Mouse (Mus musculus) lung, adult 18-20 months (tissue): Measurements from ENCODE around the gene Mgat4a.
"Not testable (repeated sequence)": the region's sequence is repeated elsewhere in the genome, so short reads cannot be mapped to it uniquely, and the experiment has no call there.

Experiments used
- DNase-seq, 2 experiments: peaks; one replicate each; pipeline ENCODE4 v3.0.0; 2022; ENCODE audit warnings: mixed read lengths in 2 of 2

The Mgat4a gene

DNA sequence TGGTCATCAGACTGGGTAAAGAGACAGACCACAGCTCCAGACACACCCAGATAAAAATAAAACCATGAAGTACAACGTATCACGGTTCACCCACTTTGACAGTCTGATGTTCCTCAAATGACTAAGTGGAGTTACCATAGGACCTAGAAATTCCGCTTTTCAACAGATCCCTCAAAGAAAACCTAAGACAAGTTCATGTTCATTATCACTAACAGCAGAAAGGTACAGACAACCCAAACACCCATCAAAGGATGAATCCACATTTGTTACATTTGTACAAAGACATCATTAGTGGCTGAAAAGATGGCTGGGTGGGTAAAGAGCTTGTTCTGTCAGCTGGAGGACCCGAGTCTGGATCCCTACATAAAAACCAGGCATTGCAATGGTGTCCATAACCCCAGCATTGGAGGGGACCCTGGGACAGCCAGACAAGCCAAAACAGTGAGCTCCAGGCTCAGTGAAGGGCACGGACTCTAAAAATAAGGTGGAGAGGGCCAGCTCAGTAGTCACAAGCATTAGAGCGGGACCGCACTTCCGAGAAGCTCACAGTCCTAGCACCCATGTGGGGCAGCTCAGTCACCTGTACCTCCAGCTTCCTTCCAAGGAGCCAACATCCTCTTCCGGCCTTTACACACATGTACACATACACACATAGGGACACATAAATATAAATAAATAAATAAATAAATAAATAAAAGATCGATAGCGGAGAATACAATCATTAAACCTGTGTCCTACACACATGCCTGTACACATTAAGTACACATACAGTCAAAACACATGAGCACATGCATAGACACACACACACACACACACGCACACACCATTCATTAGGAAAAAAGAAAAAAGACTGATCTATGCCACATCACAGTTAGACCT lies 8.9 kb downstream of the Mgat4a start:
- no peak for DNase-seq

DNA sequence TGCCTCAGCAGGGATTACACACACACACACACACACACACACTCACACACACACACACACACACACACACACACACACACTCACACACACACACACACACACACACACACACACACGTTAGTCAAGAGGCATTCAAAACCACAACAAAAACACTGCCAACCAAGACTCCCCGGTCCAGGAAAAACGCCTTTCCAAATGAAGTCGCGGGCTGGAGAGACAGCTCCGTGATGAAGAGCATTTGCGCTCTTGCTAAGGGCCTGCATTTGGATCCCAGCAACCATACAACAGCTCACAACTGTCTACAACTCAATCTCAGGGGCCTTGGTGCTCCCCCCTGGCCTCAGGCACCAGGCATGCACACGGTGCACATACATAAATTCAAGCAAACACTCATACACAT lies 10.8 kb downstream of the Mgat4a start:
- DNase-seq: no peak

DNA sequence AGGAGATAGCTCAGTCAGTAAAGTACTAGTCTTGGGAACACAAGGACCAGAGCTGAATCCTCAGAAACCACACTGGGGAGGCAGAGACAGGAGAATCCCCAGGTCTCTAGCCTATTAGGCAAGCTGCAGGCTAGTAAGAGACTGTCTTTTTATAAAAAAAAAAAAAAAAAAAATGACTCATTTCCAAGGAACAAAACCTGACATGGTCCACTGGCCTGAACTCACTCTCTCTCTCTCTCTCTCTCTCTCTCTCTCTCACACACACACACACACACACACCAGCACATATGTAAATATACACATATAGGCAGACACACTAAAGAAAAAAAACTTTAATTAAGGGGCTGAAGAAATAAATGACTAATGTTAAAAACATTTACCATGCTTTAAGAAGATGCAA lies 14.6 kb downstream of the Mgat4a start:
- no peak for DNase-seq

DNA sequence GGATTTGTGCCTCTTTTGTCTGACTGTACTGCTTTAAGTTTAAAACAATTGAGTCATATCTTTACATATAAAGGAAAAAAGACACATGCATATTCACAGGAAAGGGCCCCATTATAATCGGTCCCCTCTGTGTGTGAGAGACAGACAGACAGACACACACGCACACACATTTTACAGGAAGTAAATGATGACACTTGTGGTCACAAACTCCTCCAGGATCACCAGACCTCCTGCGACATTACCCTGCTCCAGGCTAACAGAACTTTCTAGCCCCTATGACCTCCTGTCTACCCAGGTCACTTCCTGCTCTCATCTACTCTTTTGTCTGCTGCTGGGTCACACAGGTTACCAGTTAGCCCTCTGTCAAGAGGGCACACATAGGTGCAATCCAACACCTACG lies 16.1 kb downstream of the Mgat4a start:
- no peak for DNase-seq

DNA sequence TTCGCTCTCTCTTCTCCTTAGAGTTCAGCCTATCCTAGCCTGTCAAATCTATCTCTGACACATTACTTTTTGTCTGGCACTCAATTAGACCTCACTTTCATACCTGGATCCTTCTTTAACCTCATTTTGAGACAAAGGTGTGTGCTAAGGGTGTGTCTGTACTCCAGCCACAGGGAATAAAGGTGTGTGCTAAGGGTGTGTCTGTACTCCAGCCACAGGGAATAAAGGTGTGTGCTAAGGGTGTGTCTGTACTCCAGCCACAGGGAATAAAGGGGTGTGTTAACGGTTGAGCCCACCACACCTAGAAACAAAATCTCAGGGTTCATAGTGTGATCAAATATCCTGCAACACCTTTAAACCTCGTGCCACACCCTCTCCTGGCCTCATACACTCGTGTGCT lies 16.7 kb downstream of the Mgat4a start:
- DNase-seq: not testable (repeated sequence)

DNA sequence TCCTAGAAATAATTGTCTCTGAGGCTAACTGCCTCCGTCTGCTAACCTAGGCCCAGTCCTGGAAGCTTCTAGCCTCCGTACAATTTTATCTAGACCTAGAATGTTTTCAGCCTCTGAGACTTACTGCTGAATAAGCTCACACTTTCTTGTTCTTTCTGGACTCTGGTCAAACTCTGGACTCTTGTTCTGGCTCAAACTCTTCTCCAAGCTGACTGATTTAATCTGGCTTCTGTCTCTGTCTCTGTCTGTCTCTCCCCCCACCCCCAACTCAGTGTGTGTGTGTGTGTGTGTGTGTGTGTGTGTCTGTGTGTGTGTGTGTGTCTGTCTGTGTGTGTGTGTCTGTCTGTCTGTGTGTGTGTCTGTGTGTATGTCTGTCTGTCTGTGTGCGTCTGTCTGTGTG lies 17.3 kb downstream of the Mgat4a start:
- DNase-seq: not testable (repeated sequence)

DNA sequence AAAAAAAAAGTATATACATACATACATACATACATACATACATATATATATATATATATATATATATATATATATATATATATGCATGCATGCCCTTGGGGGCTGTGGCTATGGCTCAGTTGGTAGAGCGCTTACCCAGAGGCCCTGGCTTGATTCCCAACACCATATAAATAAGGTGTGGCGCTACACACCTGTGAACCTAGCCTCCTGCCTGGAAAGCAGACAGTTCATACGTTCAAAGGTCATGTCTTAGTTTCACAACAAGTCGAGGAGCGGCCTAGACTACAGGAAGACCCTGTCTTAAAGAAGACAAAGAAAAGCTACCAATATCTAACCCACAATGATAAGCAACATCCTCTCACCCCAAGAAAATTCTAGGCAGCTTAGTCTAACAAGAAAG lies 18.7 kb downstream of the Mgat4a start:
- DNase-seq: no peak

DNA sequence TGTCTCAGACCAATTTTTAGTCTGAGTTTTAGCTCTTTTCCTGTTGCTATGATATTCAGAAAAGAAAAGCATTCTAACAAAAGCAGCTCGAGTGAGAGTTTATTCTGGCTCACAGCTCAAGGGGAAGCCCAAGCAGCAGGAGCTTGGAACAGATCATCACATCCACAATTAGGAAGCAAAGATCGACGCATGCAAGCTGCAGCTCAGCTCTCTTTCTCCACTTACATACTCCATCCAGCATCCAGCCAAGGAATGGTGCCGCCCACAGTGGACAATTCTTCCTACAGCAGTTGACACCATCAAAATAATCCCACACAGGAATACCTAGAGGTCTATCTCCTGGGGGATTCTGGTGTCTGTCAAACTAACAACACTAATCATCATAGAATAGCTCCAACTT lies 22.0 kb downstream of the Mgat4a start:
- DNase-seq: no peak

DNA sequence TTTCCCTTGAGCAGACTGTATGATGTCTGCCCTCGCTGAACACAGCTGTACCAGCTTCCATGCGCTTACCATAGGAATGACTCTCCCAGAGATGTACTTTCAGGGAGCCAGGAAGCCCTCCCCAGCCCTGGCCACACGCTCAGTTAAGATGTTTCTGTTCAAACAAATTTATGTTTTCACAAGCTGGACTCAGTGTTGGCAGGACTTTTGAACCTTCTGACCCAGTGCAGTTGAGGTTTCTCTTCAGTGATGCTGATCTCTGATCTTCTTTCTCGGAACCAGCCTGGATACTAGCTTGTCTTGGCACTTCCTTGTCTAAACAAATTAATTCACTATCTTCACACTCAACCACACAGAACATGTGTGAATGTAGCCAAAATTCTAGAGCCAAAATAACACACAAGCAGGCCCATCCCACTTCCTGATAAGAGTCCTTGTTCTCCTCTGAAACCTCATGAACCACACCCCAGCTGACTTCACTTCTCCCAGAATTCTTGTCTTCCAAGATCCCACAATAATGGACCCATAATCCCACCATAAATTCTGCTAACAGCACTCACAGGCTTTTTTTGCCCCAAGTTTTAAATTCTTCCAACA lies 22.6 kb downstream of the Mgat4a start:
- DNase-seq: no peak

DNA sequence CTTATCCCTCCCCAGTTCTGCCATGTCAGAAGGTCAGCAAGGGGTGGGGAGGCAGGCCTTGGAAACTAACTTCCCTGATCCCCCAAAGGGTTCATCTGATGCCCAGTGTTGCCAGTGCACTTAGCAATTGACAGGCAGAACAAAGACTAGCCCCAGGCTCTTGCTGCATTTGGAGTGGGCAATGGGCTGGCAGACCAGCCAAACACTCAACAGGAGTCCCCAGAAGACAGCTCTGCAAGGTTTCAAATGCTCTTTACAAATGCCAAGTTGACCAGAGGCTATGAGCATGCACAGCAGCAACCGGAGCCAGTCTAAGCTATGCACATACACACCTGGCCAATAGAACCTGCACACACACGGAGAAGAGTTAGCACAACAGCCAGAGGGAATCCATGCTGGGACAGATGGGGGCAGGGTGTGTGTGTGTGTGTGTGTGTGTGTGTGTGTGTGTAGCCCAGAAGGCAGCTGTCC lies 27.8 kb downstream of the Mgat4a start:
- no peak for DNase-seq

DNA sequence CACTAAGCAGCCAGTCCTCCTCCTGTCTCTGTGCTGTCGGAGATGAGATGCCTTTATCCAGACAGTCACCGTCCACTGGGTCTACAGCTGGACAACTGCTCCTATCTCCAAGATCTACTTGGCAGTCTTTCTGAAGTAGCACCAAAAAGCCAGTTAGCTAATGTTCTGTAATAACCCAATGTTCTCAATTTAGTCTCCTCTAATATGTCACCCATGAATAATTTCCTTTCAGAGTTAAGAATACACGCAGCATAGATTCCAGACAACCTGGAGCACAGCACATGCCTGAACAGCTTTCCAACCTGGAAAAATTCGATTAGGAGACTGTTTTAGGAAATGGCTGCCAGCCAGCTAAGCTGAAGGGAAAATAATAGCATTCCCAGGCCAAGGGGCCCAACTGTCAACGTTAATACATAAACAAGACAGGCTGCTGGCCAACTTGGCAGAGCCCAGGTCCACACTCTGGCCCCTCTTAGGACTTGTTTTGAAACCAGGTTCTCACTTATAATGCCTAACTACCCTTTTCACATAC lies 28.6 kb downstream of the Mgat4a start:
- DNase-seq: peak; percentile 28 to 55

DNA sequence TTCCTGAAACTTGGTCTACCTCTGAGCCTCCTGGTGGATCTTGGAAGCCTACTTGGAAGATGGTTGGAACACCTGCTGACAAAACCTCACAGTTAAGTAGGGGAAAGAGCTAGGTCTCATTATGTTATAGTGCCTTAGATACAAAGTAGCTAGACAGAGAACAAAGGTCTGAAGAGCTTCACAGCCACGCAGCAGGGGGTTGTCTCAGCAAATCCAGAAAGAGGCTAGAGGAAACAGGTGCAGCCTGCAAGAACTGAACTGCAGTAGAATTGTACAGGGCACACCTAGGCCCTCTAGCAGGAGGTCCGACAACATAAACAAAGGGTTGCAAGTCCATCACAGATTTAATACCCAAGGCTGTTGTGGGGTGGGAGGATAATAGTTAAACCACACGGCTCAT lies 30.6 kb downstream of the Mgat4a start:
- no peak for DNase-seq

DNA sequence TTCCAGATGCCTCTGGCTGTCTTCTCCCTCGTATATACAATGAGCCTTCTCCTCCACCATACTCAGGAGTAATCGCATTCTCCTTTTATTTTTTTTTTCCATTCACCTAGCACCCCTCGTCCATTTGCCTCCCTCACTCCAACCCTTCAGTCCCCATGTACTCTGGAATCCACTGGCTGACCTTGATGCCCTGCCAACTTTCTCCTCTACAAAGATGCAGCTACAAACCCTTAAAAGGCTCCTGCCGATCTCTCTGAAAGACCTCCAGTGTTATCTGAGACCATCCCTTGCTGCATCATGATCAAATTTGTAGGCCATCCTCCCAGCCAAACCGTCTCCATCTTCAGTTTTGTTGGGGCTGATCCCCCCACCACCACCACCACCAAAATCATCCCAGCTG lies 31.4 kb downstream of the Mgat4a start:
- no peak for DNase-seq

DNA sequence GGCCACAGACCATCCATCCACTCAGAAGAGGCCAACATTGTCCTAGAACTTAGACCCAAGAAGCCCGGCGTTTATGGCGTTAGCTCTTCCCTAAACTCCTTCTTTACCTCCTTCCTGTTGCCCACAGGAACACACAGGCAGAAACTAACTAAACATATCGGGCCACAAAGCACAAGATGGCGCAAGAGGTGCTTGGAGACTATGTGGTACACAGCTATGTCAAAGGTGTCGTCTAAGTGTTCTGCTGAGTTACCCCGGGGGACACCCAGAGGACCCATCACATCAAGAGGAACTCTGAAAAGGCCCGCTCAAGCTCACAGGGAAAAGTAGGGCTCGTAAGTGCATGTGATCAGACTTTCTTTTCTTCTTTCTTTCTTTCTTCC lies 35.5 kb downstream of the Mgat4a start:
- no peak for DNase-seq

DNA sequence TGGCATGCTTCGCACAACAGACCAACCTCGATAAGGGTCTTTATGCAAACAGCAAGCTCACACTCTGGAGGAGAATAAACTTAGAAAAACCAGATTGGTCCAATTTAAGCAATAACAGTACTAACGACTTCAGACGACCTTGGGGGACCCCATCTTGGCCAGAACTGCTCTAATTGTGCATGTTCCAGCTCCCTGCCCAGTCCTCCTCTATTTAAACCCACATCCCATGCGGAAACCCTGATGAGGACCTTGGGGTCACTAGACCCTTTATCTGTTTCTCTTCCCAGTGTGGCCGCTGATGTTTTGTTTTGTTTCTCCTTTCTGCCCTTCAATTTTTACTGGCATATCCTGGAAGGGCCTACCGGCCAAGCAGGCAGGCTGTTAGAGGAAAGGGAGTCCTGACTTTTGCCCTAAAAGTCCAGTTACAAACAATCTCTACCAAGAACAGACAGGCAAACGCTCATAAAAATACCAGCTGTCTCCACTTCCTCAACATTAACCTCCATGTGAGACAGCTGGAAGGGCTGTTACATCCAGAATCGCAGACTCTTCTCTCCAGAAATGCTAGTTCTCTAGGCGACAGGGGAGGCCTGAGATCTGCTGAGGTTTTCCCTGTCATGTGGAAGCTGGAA lies 36.0 kb downstream of the Mgat4a start:
- no peak for DNase-seq

DNA sequence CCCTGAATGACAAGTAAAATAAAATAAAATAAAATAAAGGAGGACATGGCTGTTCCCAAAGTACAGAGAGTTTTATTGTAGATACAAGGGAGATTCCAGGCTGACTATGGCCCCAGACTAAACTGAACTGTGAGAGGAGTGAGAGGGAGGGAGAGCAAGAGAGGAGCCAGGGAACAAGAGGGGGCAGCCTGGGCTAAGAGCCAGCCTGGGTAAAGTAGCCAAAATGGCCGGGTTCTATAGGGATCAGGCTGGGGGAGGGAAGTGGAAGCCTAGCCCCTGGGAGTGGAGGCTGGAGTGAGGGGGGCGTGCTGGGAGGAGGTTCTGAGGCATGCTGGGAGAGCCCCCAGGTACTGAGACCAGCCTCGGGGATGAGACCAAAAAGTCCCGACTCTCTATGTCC lies 37.2 kb downstream of the Mgat4a start:
- no peak for DNase-seq

DNA sequence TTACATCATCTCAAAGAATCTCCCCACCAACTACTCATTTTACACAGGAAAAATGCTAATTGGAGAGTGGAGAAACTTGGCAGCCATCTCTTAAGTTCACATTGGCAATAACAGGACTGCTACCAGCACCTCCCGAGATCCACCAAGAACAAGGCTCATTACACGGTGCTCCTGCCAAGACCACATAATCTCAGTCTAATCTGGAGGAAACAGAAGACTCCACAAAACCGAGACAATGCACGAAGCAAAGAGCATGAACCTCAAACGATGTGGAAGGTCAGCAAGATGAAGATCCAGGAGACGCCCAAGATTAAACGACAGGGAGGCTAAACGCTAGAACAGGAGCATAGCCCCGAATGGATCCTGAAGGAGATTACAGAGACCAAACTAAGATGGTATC lies 38.5 kb downstream of the Mgat4a start:
- no peak for DNase-seq

DNA sequence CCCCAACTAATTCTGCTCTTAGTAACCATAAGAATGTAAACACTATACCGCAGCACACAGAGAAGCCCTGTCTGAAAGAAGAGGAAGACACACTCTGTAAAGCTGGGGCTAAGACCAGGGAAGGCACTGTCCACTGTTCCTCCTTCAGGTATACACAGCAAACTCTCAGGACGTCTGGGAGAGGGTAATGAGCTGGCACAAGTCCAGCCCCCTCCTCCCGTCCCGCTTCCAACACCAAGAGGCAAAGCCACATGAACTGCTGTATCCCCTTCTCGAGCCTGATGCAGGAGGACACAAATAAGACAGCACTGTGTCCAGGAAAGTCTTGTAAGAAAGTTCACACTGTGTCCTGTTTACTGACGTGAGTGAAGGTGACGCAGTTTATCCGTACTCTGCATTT lies 40.1 kb downstream of the Mgat4a start:
- no peak for DNase-seq

DNA sequence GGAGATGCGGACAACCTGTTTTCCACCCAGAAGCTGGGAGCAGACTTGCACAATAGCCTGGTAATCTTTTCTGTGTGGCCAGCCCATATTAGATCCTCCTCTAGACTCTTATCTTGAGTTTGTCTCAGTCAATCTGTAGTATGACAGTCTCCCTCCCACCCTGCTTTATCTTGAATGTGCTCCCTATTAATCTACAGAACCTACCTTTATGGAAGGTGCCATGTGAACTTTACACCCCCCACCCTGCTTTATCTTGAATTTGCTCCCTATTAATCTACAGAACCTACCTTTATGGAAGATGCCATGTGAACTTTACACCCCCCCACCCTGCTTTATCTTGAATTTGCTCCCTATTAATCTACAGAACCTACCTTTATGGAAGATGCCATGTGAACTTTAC lies 41.4 kb downstream of the Mgat4a start:
- DNase-seq: not testable (repeated sequence)

DNA sequence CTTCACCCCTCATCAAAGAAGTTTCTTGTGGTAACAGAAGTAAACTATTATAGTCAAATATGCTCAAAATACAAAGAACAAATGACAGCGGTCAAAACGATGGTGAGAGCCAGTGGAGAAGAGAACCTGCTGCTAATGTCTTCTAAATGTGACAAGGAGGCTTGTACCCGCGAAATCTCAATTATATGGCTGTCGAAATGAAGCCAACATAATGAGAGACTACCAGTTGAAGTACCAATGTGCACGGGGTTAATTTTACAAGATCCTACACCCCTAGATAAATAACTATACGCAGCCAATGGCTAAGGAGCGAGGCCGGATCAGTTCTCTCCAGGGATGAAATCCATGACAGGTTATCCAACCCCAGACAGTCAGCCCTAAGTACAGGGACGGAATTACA lies 41.9 kb downstream of the Mgat4a start:
- no peak for DNase-seq

DNA sequence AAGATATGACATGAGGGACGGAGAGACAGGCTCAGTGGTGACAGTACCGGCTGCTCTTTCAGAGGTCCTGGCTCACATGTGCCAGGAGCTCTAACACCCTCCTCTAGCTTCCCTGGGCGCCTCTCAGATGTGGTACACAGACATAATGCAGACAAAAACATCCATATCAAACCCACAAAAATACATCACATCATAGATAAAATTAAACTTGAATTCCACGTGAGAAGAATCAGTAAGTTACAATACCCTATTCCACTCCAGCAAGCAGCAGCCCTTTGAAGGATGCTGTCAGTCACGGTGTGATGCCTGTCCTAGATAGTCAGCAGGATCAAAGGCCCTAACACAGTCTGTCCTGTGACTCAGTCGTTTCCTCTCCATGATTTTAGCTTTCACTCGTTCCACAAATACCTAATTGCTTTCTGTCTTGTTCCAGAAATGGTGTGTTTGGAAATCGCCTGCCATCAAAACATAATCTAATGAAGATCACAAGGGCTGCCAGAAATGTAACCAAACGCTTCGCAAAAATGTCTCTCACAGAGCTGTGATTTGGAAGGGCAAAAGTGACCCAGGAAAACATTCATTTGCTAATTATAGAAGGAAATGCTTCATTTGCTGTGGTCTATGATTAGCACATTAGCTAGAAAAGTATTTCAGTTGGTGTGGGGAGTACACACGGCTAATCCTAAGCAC lies 44.1 kb downstream of the Mgat4a start:
- no peak for DNase-seq

DNA sequence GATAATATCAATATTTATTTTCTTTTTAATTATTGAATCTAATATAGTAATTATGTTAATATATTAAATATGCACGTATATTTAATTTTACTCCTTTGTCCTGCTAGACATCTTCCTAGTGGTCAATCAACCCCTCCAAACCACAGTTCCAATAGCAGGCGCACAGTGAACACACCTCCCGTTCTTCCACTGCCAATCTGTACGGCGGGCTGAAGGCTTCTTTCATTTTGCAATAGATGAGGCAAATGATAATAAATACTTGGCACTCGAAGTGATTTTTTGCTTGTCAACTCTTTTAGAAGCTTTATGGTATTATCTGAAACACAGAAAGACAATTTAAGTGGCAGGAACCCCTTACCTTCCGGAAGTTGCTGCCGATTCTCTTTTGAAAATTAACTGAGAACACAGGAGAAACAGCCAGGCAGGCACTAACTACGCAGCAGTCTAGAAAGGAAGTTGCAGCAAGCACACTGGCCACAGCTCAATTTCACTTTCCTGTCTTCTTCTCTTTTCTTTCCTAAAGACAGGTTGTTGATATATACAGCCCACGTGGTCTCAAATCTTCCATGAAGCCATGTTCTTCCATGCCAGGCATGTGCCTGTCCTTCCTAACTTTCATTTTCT lies 45.0 kb downstream of the Mgat4a start:
- DNase-seq: no peak

DNA sequence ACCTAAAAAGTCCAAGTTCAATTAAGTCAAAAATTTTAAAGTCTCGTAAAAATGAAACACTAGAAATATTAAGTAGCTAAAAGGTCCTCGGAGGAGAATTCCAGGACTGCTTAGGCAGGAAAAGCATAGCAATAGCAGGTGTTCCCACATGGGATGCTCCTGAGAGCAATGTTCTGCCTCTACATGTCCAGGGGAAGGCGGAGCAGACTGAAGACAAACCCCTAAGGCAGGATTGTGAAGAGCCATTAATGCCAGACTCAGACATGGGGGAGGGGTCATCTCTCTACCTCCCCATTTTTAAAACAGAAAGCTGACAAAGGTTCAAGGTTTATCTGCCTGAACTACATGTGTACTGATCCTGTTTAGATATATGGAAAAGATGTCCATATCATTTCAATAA lies 45.7 kb downstream of the Mgat4a start:
- no peak for DNase-seq
